Mouse (Mus musculus) hindbrain, embryonic 11.5 days (tissue): Measurements from ENCODE around the gene Nyap1. TPM values are rescaled to one million over a fixed set of nuclear protein-coding genes. Genes with fewer than 3 reads are reported as not detected.

Source experiments
- ATAC-seq: fragments of 200-750 bp; cut with Nextera tagmentation; 2 replicates; pipeline ENCODE4 v1.8.0; 2017; ENCODE audit warnings: mild to moderate bottlenecking, moderate TSS enrichment, moderate library complexity; ENCODE audit not compliant: low FRiP score
- DNase-seq: peaks from one replicate; pipeline ENCODE4 v3.0.0-alpha.2; 2015; ENCODE audit warnings: low spot score
- H3K27ac ChIP-seq: fragments of 300-500 bp; sonication (generic); 2 replicates; pipeline ENCODE4 v1.5.1; 2014; ENCODE audit warnings: mild to moderate bottlenecking, low read depth, low read length
- H3K27me3 ChIP-seq: fragments of 300-500 bp; sonication (generic); 2 replicates; pipeline ENCODE4 v1.6.1; 2014; ENCODE audit warnings: mild to moderate bottlenecking, low read length, moderate library complexity, mixed read lengths; ENCODE audit not compliant: control insufficient read depth, insufficient read depth
- H3K36me3 ChIP-seq: fragments of 300-500 bp; sonication (generic); 2 replicates; pipeline ENCODE4 v1.6.1; 2014; ENCODE audit warnings: mild to moderate bottlenecking, low read length, moderate library complexity, mixed read lengths; ENCODE audit not compliant: control insufficient read depth, insufficient read depth
- H3K4me1 ChIP-seq: fragments of 300-500 bp; sonication (generic); replicated peaks from 2 replicates; pipeline ENCODE4 v1.6.1; 2014; ENCODE audit warnings: low read length, mixed read lengths; ENCODE audit not compliant: control insufficient read depth, insufficient read depth
- H3K4me2 ChIP-seq: fragments of 300-500 bp; sonication (generic); replicated peaks from 2 replicates; pipeline ENCODE4 v1.6.1; 2014; ENCODE audit warnings: mild to moderate bottlenecking, low read depth, low read length
- H3K4me3 ChIP-seq: fragments of 300-500 bp; sonication (generic); 2 replicates; pipeline ENCODE4 v1.5.1; 2014; ENCODE audit warnings: low read depth, low read length
- H3K9ac ChIP-seq: fragments of 300-500 bp; sonication (generic); 2 replicates; pipeline ENCODE4 v1.6.1; 2014; ENCODE audit warnings: low read depth, low read length
- H3K9me3 ChIP-seq: fragments of 300-500 bp; sonication (generic); 2 replicates; pipeline ENCODE4 v1.6.1; 2016; ENCODE audit warnings: low read length; ENCODE audit not compliant: control insufficient read depth
- WGBS: fragments of 180-500 bp; shearing (Covaris S2); extraction: QIAGEN DNeasy Blood & Tissue Kit; methylation state at CpG from one replicate; pipeline ENCODE4 v1.1.7; 2014; 5-methylcytosine and 5-hydroxymethylcytosine counted together
- polyA plus RNA-seq: library from polyadenylated mRNA; unstranded; fragments of >200 nt; fragmentation: Nextera tagmentation; extraction: Ambion mirVana; gene quantifications from 2 replicates; pipeline ENCODE4 v1.2.1, GENCODE M21; 2014

The Nyap1 gene
- polyA plus RNA-seq, 1 experiment from 2014 or later: 2.9 TPM

GRCm38 (mm10) chr5:137775587-137776290 is 34.3 kb upstream of the Nyap1 start:
- H3K27me3 ChIP-seq: no peaks in the 10 kb centered on the region

GRCm38 (mm10) chr5:137772755-137773154 is 31.3 kb upstream of the Nyap1 start:
- H3K9me3 ChIP-seq: no peaks in the 10 kb centered on the region
- no peak overlapping the region for H3K4me2 ChIP-seq
- no peaks in the 10 kb centered on the region for H3K27me3 ChIP-seq
- no peak overlapping the region for H3K9ac ChIP-seq
- H3K4me1 ChIP-seq: no peaks in the 10 kb centered on the region
- DNase-seq: no peak
- no peak overlapping the region for H3K4me3 ChIP-seq
- no peak overlapping the region for H3K27ac ChIP-seq
- no peaks in the 10 kb centered on the region for H3K36me3 ChIP-seq
- no peak for ATAC-seq

More at GRCm38 (mm10) chr5:137775587-137776290, 34.3 kb upstream of the Nyap1 start:
- Histone ChIP-seq H3K4me3 (no peak overlapping the region), H3K4me2 (no peak overlapping the region), H3K9me3 (no peaks in the 10 kb centered on the region), H3K4me1 (peaks cover 2% of the 10 kb centered on the region; the same call in 1 of the 2 replicates), H3K27ac (no peak overlapping the region), H3K9ac (no peak overlapping the region), H3K36me3 (no peaks in the 10 kb centered on the region)
- no peak for ATAC-seq
- 94% methylated on average over 2 of the region's 2 CpGs for WGBS
- DNase-seq: no peak

- no peak overlapping the region for H3K27ac ChIP-seq
- no peaks in the 10 kb centered on the region for H3K4me1 ChIP-seq
- DNase-seq (peak; percentile 75), ATAC-seq (no peak)
- H3K4me3 ChIP-seq: no peak overlapping the region
- H3K9me3 ChIP-seq: no peaks in the 10 kb centered on the region
- no peaks in the 10 kb centered on the region for H3K36me3 ChIP-seq
- 45% methylated on average over 2 of the region's 2 CpGs for WGBS
- no peaks in the 10 kb centered on the region for H3K27me3 ChIP-seq
- H3K4me2 ChIP-seq: no peak overlapping the region
- no peak overlapping the region for H3K9ac ChIP-seq
These were observed 29.3 kb upstream of the Nyap1 start for GRCm38 (mm10) chr5:137770709-137771108.

GRCm38 (mm10) chr5:137768475-137768874 is 27.1 kb upstream of the Nyap1 start:
- no peak overlapping the region for H3K27ac ChIP-seq
- DNase-seq (no peak), ATAC-seq (peak; percentile 75)
- H3K9me3 ChIP-seq: no peaks in the 10 kb centered on the region
- no peak overlapping the region for H3K4me2 ChIP-seq
- no peak overlapping the region for H3K4me3 ChIP-seq
- WGBS: 41% methylated on average over 1 of the region's 1 CpGs
- H3K9ac ChIP-seq: no peak overlapping the region
- no peaks in the 10 kb centered on the region for H3K4me1 ChIP-seq
- no peaks in the 10 kb centered on the region for H3K36me3 ChIP-seq
- H3K27me3 ChIP-seq: no peaks in the 10 kb centered on the region

- H3K4me3 ChIP-seq: no peak overlapping the region
- ATAC-seq (no peak), DNase-seq (peak; percentile 58)
- no peaks in the 10 kb centered on the region for H3K4me1 ChIP-seq
- no peak overlapping the region for H3K4me2 ChIP-seq
- H3K36me3 ChIP-seq: no peaks in the 10 kb centered on the region
- no peaks in the 10 kb centered on the region for H3K9me3 ChIP-seq
- H3K9ac ChIP-seq: no peak overlapping the region
- H3K27me3 ChIP-seq: no peaks in the 10 kb centered on the region
- WGBS: 56% methylated on average over 3 of the region's 3 CpGs
- no peak overlapping the region for H3K27ac ChIP-seq
These were observed 24.9 kb upstream of the Nyap1 start for GRCm38 (mm10) chr5:137766270-137766669.

GRCm38 (mm10) chr5:137764609-137765340 is 23.4 kb upstream of the Nyap1 start:
- H3K9me3 ChIP-seq: no peaks in the 10 kb centered on the region
- H3K4me2 ChIP-seq: no peak overlapping the region
- H3K27ac ChIP-seq: 0 out of 2 replicates have a peak overlapping the region, but pooled peaks have one; percentile 39
- no peaks in the 10 kb centered on the region for H3K4me1 ChIP-seq
- H3K4me3 ChIP-seq: no peak overlapping the region
- no peak overlapping the region for H3K9ac ChIP-seq
- no peaks in the 10 kb centered on the region for H3K27me3 ChIP-seq
- no peak for DNase-seq
- 0 out of 2 replicates have a peak, but pooled peaks have one; percentile 56 for ATAC-seq
- 49% methylated on average over 9 of the region's 9 CpGs for WGBS
- H3K36me3 ChIP-seq: no peaks in the 10 kb centered on the region

GRCm38 (mm10) chr5:137759971-137760412 is 18.6 kb upstream of the Nyap1 start:
- whole genome bisulfite sequencing: 32% methylated on average over 4 of the region's 4 CpGs
- Histone ChIP-seq H3K36me3 (no peaks in the 10 kb centered on the region), H3K27ac (no peak overlapping the region)

GRCm38 (mm10) chr5:137758921-137759534 is 17.6 kb upstream of the Nyap1 start:
- Histone ChIP-seq H3K9ac (no peak overlapping the region), H3K4me2 (no peak overlapping the region), H3K27ac (no peak overlapping the region), H3K9me3 (no peaks in the 10 kb centered on the region), H3K36me3 (no peaks in the 10 kb centered on the region), H3K27me3 (no peaks in the 10 kb centered on the region), H3K4me1 (no peaks in the 10 kb centered on the region), H3K4me3 (no peak overlapping the region)
- no peak for ATAC-seq
- DNase-seq: no peak
- 91% methylated on average over 17 of the region's 19 CpGs for WGBS

More at GRCm38 (mm10) chr5:137759971-137760412, 18.6 kb upstream of the Nyap1 start:
- no peaks in the 10 kb centered on the region for H3K27me3 ChIP-seq
- no peak overlapping the region for H3K9ac ChIP-seq
- H3K4me2 ChIP-seq: no peak overlapping the region
- no peak overlapping the region for H3K4me3 ChIP-seq
- DNase-seq (peak; percentile 80), ATAC-seq (peak; percentile 25; the same call in 1 of the 2 replicates)
- no peaks in the 10 kb centered on the region for H3K9me3 ChIP-seq
- H3K4me1 ChIP-seq: no peaks in the 10 kb centered on the region
